Mouse (Mus musculus) heart, embryonic 11.5 days (tissue): Measurements from ENCODE around the gene Abhd17a. TPM values are rescaled to one million over a fixed set of nuclear protein-coding genes. Genes with fewer than 3 reads are reported as not detected.

ENCODE experiments used
- ATAC-seq: fragments of 200-750 bp; cut with Nextera tagmentation; replicated peaks from 2 replicates; pipeline ENCODE4 v1.8.0; 2017; ENCODE audit warnings: moderate library complexity; ENCODE audit not compliant: insufficient number of reproducible peaks, low FRiP score, low TSS enrichment
- H3K27ac ChIP-seq: fragments of 300-500 bp; sonication (generic); 2 replicates; pipeline ENCODE4 v1.5.1; 2014; ENCODE audit warnings: mild to moderate bottlenecking, low read depth, low read length
- H3K27me3 ChIP-seq: fragments of 300-500 bp; sonication (generic); 2 replicates; pipeline ENCODE4 v1.6.1; 2014; ENCODE audit warnings: mild to moderate bottlenecking, low read length, mixed read lengths; ENCODE audit not compliant: control insufficient read depth, insufficient read depth
- H3K36me3 ChIP-seq: fragments of 300-500 bp; sonication (generic); 2 replicates; pipeline ENCODE4 v1.6.1; 2014; ENCODE audit warnings: mild to moderate bottlenecking, low read length, moderate library complexity, mixed read lengths; ENCODE audit not compliant: control insufficient read depth, insufficient read depth
- H3K4me1 ChIP-seq: fragments of 300-500 bp; sonication (generic); 2 replicates; pipeline ENCODE4 v1.6.1; 2014; ENCODE audit warnings: low read length; ENCODE audit not compliant: control insufficient read depth, insufficient read depth
- H3K4me2 ChIP-seq: fragments of 300-500 bp; sonication (generic); 2 replicates; pipeline ENCODE4 v1.6.1; 2014; ENCODE audit warnings: mild to moderate bottlenecking, moderate library complexity
- H3K4me3 ChIP-seq: fragments of 300-500 bp; sonication (generic); 2 replicates; pipeline ENCODE4 v1.5.1; 2014; ENCODE audit warnings: low read depth, low read length
- H3K9ac ChIP-seq: fragments of 300-500 bp; sonication (generic); 2 replicates; pipeline ENCODE4 v1.6.1; 2014; ENCODE audit warnings: mild to moderate bottlenecking, low read depth, low read length, moderate library complexity
- H3K9me3 ChIP-seq: fragments of 300-500 bp; sonication (generic); replicated peaks from 2 replicates; pipeline ENCODE4 v1.6.1; 2016; ENCODE audit warnings: low read length; ENCODE audit not compliant: control insufficient read depth
- WGBS: fragments of 180-500 bp; shearing (Covaris S2); extraction: QIAGEN DNeasy Blood & Tissue Kit; methylation state at CpG from one replicate; pipeline ENCODE4 v1.1.7; 2014; ENCODE audit not compliant: insufficient replicate concordance; 5-methylcytosine and 5-hydroxymethylcytosine counted together
- polyA plus RNA-seq: library from polyadenylated mRNA; unstranded; fragments of >200 nt; fragmentation: Nextera tagmentation; extraction: Ambion mirVana; gene quantifications from 2 replicates; pipeline ENCODE4 v1.2.1, GENCODE M21; 2014

The Abhd17a gene
- polyA plus RNA-seq, 1 experiment from 2014 or later, result 94.3 TPM

DNA sequence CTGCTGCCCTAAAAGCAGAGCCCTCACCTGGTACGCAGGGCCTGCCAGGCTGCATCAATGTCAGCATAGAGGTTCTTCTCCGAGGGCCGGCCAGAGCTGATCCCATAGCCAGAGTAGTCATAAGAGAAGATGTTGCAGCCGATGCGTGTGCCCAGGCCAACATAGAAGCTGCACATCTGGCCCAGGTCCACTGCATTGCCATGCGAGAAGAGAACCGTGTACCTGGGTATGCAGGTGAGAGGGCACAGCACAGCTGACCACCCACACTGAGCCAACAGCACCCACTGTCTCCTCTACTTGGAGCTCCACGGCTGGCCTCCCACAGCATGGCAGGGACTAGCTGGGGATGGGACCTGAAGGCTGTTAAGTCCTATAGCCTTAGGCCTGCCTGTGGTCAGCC lies 4.6 kb downstream of the Abhd17a start:
- no peak for ATAC-seq
- H3K9me3 ChIP-seq, result no peaks in the 10 kb centered on the region
- H3K4me3 ChIP-seq, result 0 out of 2 replicates have a peak overlapping the region, but pooled peaks have one; percentile 1
- H3K36me3 ChIP-seq, result peaks cover 4% of the 10 kb centered on the region
- H3K27ac ChIP-seq, result no peak overlapping the region
- no peak overlapping the region for H3K9ac ChIP-seq
- H3K4me1 ChIP-seq, result peaks cover 21% of the 10 kb centered on the region
- WGBS, result 95% methylated on average over 8 of the region's 8 CpGs
- H3K27me3 ChIP-seq, result no peaks in the 10 kb centered on the region
- H3K4me2 ChIP-seq, result peak overlapping the region; percentile 27

- 0 out of 2 replicates have a peak overlapping the region, but pooled peaks have one; percentile 6 for H3K27ac ChIP-seq
- H3K9me3 ChIP-seq, result no peaks in the 10 kb centered on the region
- H3K27me3 ChIP-seq, result no peaks in the 10 kb centered on the region
- H3K4me2 ChIP-seq, result no peak overlapping the region
- H3K4me1 ChIP-seq, result peaks cover 21% of the 10 kb centered on the region
- 76% methylated on average over 12 of the region's 12 CpGs for WGBS
- 0 out of 2 replicates have a peak overlapping the region, but pooled peaks have one; percentile 16 for H3K9ac ChIP-seq
- H3K36me3 ChIP-seq, result peaks cover 4% of the 10 kb centered on the region
- ATAC-seq, result 0 out of 2 replicates have a peak, but pooled peaks have one; percentile 16
- H3K4me3 ChIP-seq, result peak overlapping the region; percentile 5; the same call in 1 of the 2 replicates
Observed at GRCm38 (mm10) chr10:80584642-80585552, 5.2 kb downstream of the Abhd17a start.

DNA sequence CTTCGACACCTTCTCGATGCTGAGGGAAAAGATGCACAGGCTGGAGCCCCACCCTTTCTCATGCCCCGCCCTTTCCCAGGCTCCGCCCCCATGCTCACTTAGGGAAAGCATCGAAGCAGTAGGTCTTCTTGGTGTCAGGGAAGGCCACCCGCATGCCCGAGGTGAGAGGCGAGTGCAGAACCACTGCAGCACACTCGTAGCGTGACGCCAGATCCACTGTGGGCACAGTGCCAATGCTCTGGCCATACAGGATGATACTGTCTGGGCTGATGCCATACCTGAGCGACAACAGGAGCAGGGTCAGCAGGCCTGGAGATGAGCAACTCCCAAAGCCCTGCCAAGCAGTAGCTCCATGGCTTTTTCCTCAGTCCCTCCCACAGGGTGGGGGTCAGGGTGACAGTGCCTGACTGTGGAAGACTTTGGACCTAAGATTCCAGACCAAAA lies 6.1 kb downstream of the Abhd17a start:
- H3K9ac ChIP-seq, result no peak overlapping the region
- H3K27ac ChIP-seq, result no peak overlapping the region
- no peaks in the 10 kb centered on the region for H3K9me3 ChIP-seq
- H3K4me3 ChIP-seq, result no peak overlapping the region
- WGBS, result 52% methylated on average over 12 of the region's 12 CpGs
- H3K36me3 ChIP-seq, result peaks cover 4% of the 10 kb centered on the region
- H3K4me2 ChIP-seq, result no peak overlapping the region
- peaks cover 16% of the 10 kb centered on the region for H3K4me1 ChIP-seq
- no peak for ATAC-seq
- H3K27me3 ChIP-seq, result no peaks in the 10 kb centered on the region

DNA sequence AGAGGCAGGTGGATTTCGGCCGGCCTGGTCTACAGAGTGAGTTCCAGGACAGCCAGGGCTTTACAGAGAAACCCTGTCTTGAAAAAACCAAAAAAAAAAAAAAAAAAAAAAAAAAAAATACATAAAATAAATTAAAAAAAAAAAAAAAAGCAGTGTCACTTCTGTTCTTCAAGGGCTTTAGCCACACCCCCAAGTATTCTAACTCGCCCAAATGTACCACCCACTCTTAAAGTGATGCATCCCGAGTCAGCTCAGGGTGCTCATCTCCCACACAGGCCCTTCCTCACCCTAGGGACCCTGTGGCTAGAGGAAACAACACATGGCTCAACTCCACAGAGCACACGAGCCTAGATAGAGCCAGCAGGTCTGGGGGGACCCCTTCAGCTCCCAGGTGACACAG lies 7.1 kb downstream of the Abhd17a start:
- H3K27ac ChIP-seq, result no peak overlapping the region
- H3K4me2 ChIP-seq, result no peak overlapping the region
- no peak for ATAC-seq
- H3K4me3 ChIP-seq, result no peak overlapping the region
- H3K9ac ChIP-seq, result no peak overlapping the region
- H3K4me1 ChIP-seq, result peaks cover 9% of the 10 kb centered on the region
- H3K9me3 ChIP-seq, result no peaks in the 10 kb centered on the region
- H3K27me3 ChIP-seq, result no peaks in the 10 kb centered on the region
- H3K36me3 ChIP-seq, result peaks cover 4% of the 10 kb centered on the region
- WGBS, result 81% methylated on average over 5 of the region's 5 CpGs

DNA sequence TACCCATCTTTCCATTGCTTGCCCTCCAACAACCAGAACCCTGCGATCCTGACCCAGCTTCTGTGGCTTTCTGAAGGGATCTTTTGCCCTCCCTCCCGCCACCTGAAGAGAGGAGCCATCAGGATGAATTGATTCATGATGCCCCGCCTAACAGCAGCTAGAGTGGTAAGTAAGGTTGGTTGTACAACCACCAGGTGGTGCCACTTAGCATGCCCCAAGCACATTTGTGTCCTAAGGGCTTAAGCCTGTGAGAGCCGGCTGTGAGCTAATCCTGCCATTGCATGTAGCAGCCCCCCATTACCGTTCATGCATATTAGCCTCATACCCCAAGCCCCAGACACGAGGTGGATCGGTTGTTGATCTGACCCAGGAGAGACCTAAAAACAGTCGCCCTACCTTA lies 11.2 kb downstream of the Abhd17a start:
- WGBS, result 9% methylated on average over 8 of the region's 8 CpGs
- H3K27ac ChIP-seq, result peak overlapping the region; percentile 95
- peaks cover 4% of the 10 kb centered on the region for H3K36me3 ChIP-seq
- H3K4me1 ChIP-seq, result peaks cover 20% of the 10 kb centered on the region
- H3K4me2 ChIP-seq, result peak overlapping the region; percentile 98
- no peak for ATAC-seq
- peak overlapping the region; percentile 78; the same call in 1 of the 2 replicates for H3K4me3 ChIP-seq
- H3K9me3 ChIP-seq, result no peaks in the 10 kb centered on the region
- no peaks in the 10 kb centered on the region for H3K27me3 ChIP-seq
- peak overlapping the region; percentile 29; the same call in 1 of the 2 replicates for H3K9ac ChIP-seq

DNA sequence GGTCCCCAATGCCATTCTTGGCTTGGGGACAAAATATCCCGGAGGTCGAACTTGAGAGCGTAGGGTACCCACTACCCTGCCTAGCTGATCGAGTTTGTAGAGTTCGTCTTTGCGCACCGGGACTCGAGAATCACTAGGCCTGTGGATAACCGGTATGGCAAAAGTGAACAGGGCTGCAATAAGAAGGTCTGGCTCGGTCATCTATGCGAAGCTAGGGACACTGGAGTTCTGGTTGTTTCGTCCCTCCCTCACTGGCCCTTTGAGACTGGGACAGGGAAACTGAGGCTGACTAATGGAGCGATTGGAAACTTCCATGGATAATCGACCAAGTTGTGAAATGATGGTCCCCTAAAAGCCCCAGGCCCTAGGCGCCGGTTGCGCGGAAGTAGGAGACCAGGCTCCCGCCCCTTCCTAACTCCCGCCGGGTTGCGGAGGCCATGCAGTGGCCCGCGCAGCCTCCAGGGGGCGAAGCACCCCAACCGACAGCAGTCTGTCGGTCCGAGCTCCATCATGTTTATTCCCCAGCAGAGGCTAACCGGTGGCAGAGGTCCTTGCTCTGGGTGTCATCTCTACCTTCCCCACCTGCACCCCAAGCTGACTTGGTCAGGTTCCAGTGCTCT lies 11.9 kb downstream of the Abhd17a start:
- ATAC-seq, result peak; percentile 49
- peak overlapping the region; percentile 98 for H3K4me2 ChIP-seq
- no peaks in the 10 kb centered on the region for H3K27me3 ChIP-seq
- H3K9me3 ChIP-seq, result no peaks in the 10 kb centered on the region
- H3K4me1 ChIP-seq, result peaks cover 27% of the 10 kb centered on the region
- peak overlapping the region; percentile 79 for H3K9ac ChIP-seq
- peak overlapping the region; percentile 78 for H3K4me3 ChIP-seq
- H3K36me3 ChIP-seq, result no peaks in the 10 kb centered on the region
- 0% methylated on average over 29 of the region's 29 CpGs for WGBS
- peak overlapping the region; percentile 95 for H3K27ac ChIP-seq

DNA sequence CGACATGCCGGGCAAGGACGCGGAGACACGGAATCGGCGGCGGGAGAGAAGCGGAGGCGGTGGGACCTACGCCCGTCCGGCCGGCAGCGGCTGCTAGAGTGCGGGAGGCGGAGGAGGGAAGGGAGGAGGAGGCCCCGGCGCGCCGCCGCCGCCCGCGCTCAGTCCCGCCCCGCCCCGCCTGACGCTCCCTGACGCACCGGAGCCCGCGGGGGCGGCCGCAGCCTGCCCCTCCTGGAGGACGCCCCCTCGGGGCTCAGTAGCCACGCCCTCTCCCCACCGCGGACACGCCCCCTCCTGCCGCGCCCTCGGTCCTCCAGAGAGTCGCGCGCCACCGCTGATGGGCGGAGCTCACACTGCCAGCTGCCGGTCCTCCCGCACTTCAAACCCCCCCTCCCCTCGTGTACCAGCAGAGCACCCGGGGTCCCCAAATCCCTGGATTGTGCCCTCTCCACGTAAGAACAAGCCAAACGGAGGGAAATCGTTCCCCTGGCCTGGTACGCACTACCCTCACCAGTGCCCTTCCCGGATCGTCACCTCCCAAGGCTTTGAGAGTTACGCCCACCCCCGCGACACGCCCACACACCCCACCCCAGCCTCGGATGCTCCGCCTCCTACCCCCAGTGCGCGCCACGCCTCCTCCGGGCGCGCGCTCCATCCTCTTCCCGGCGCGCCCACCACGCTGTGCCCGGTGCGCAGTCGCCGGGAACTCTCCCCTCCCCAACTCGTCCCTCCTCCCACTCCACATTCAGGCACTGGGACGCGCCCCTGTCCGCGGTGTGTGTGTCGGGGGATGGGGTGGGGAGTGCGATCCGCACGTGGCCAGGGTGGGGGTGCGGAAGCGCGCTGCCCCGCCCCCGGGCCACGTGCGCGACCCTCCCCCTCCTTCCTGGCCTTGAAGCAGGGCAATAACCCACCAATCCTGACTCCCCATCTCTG lies 12.7 kb downstream of the Abhd17a start, which contains the start of gene Klf16:
Klf16 (minus strand) TSS at position 127 of the 936 bp plus-strand sequence.
- no peaks in the 10 kb centered on the region for H3K36me3 ChIP-seq
- H3K4me2 ChIP-seq, result peak within 1 kb of the TSS; percentile 98
- peak within 1 kb of the TSS; percentile 78 for H3K4me3 ChIP-seq
- under 1% methylated on average over 72 of the region's 97 CpGs for WGBS
- H3K27me3 ChIP-seq, result no peaks in the 10 kb centered on the region
- no peaks in the 10 kb centered on the region for H3K9me3 ChIP-seq
- ATAC-seq, result peak; percentile 80
- peak within 1 kb of the TSS; percentile 95 for H3K27ac ChIP-seq
- H3K9ac ChIP-seq, result peak within 1 kb of the TSS; percentile 79
- H3K4me1 ChIP-seq, result peaks cover 31% of the 10 kb centered on the region
